Mouse (Mus musculus): ENCODE measurements at regions not wholly inside any gene's neighbourhood (a gene's known extent, or its start where the extent isn't known, plus 50 kb on each side); places are given as distances from the start of the nearest gene placed in this dataset.

GRCm38 (mm10) chr5:126118731-126119130 is 587.2 kb downstream of the Tmem132b start:
- H3K4me3 ChIP-seq (replicated peaks; ENCODE audit: control insufficient read depth, low read depth, low read length): no peak overlapping the region
- TF ChIP-seq CTCF (IDR thresholded peaks at IDR 0.05; ENCODE audit: control insufficient read depth, insufficient read depth, low read length) (no peak), POLR2A (IDR thresholded peaks at IDR 0.05; ENCODE audit: borderline replicate concordance, control insufficient read depth, low read depth, low read length) (no peak)
- 69% methylated on average over 3 of the region's 3 CpGs for WGBS
- no peaks in the 10 kb centered on the region for H3K4me1 ChIP-seq (ENCODE audit: control insufficient read depth, insufficient read depth, low read length)
- H3K27ac ChIP-seq (ENCODE audit: control insufficient read depth, insufficient read depth, low read depth, low read length, poor library complexity): no peak overlapping the region

DNA sequence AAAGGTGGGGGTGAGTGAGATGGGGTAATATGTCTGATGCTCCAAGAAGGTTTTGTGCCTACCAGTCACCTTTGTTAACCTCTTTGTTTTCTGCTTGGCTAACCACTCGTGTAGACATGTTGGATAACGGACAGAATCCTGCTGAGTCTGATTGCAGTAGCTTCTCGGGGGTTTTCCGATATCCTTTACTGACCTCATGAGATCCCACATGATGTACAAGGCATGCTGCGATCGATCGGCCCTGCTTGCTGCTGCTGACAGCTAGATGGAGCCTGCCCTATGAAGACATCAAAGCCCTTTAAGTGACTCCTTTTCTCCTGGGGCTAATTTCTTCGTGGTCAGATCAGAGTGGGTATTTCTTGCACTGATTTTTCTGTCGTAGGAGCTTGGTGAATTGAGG is 591.6 kb downstream of the Tmem132b start:
- TF ChIP-seq CTCF (IDR thresholded peaks at IDR 0.05; ENCODE audit: control insufficient read depth, insufficient read depth, low read length) (no peak), POLR2A (IDR thresholded peaks at IDR 0.05; ENCODE audit: borderline replicate concordance, control insufficient read depth, low read depth, low read length) (no peak)
- WGBS: 78% methylated on average over 9 of the region's 9 CpGs
- Histone ChIP-seq H3K27ac (ENCODE audit: control insufficient read depth, insufficient read depth, low read depth, low read length, poor library complexity) (no peak overlapping the region), H3K4me1 (ENCODE audit: control insufficient read depth, insufficient read depth, low read length) (no peaks in the 10 kb centered on the region), H3K4me3 (replicated peaks; ENCODE audit: control insufficient read depth, low read depth, low read length) (no peak overlapping the region)

- H3K4me1 ChIP-seq (ENCODE audit: control insufficient read depth, insufficient read depth, low read length): no peaks in the 10 kb centered on the region
- TF ChIP-seq POLR2A (IDR thresholded peaks at IDR 0.05; ENCODE audit: borderline replicate concordance, control insufficient read depth, low read depth, low read length) (no peak), CTCF (IDR thresholded peaks at IDR 0.05; ENCODE audit: control insufficient read depth, insufficient read depth, low read length) (no peak)
- 74% methylated on average over 6 of the region's 6 CpGs for WGBS
- no peak overlapping the region for H3K4me3 ChIP-seq (replicated peaks; ENCODE audit: control insufficient read depth, low read depth, low read length)
- H3K27ac ChIP-seq (ENCODE audit: control insufficient read depth, insufficient read depth, low read depth, low read length, poor library complexity): no peak overlapping the region
Measured at GRCm38 (mm10) chr5:126127486-126127885, 595.9 kb downstream of the Tmem132b start.

DNA sequence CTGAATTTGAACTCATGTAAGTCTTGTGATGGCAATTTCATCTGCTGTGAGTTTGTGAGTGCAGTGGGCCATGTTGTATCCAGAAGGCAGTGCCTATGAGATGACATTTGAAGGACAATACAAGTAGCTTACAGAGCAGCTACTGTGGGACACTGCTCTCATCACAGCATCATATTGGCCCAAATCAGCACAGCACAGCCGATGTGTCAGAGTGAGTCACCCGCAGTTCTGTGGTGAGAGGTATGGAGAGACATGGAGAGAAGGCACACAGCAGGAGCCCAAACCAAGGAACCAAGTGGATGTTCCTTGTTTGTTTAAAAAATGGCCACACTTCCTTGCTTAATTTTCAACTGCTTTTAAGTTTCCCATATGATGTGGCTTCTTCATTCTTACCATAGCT is 617.3 kb downstream of the Tmem132b start:
- H3K27ac ChIP-seq (ENCODE audit: control insufficient read depth, insufficient read depth, low read depth, low read length, poor library complexity): no peak overlapping the region
- H3K4me3 ChIP-seq (replicated peaks; ENCODE audit: control insufficient read depth, low read depth, low read length): no peak overlapping the region
- WGBS: 75% methylated on average over 2 of the region's 2 CpGs
- TF ChIP-seq CTCF (IDR thresholded peaks at IDR 0.05; ENCODE audit: control insufficient read depth, insufficient read depth, low read length): no peak
- TF ChIP-seq POLR2A (IDR thresholded peaks at IDR 0.05; ENCODE audit: borderline replicate concordance, control insufficient read depth, low read depth, low read length): no peak
- no peaks in the 10 kb centered on the region for H3K4me1 ChIP-seq (ENCODE audit: control insufficient read depth, insufficient read depth, low read length)

DNA sequence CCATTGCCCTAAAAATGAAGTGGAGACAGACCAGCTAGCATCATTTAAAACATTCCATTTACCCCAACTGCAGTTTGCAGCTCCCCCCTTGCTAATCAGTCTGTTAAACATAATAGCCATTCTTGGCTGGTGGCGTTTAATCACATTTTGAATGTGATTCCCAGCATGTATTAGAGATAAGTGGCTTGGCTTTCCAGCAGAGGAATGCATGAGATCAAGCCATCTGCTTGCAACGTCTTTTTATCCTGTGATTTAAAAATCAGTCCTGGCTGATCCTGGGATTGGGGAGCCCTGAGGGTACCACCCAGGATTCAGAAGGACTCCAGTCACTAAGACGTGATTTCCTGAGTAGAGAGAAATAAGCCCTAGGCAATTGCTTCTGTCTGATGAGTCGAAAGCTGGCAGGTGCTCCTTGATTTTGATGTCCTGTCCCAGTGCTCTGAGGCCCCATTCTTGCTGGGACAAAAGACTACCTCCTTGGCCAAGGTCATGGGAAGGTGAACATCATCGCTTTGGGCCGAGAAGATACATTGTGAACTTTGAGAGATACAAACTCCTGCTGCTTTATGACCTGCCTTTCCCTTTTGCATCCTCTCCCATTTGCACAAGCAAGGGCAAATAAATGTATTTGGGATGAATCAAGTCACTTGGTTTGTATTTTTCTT is 623.8 kb downstream of the Tmem132b start:
- TF ChIP-seq POLR2A (IDR thresholded peaks at IDR 0.05; ENCODE audit: borderline replicate concordance, control insufficient read depth, low read depth, low read length): no peak
- no peak for TF ChIP-seq CTCF (IDR thresholded peaks at IDR 0.05; ENCODE audit: control insufficient read depth, insufficient read depth, low read length)
- no peak overlapping the region for H3K4me3 ChIP-seq (replicated peaks; ENCODE audit: control insufficient read depth, low read depth, low read length)
- no peaks in the 10 kb centered on the region for H3K4me1 ChIP-seq (ENCODE audit: control insufficient read depth, insufficient read depth, low read length)
- no peak overlapping the region for H3K27ac ChIP-seq (ENCODE audit: control insufficient read depth, insufficient read depth, low read depth, low read length, poor library complexity)
- 70% methylated on average over 6 of the region's 6 CpGs for WGBS

DNA sequence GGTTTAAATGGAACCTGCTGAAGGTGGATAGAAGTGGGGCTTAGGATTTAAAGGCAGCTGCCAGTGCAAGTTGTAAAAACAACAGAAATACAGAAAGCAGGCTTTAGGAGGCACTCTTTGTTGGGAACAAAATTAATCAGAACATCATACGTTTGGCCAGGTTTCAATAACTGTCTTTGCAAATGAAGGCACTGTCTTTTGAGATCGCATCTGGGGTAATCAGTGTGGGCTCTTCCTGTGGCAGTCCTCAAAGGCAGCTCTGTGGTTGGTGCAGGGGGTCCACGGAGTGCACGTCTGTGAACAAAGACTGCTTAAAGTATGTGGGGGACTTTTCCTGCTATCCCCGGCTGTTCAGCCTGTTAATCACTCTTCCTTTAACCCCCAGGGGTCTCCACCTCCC is 654.5 kb downstream of the Tmem132b start:
- no peak overlapping the region for H3K27ac ChIP-seq (ENCODE audit: control insufficient read depth, insufficient read depth, low read depth, low read length, poor library complexity)
- no peaks in the 10 kb centered on the region for H3K4me1 ChIP-seq (ENCODE audit: control insufficient read depth, insufficient read depth, low read length)
- 67% methylated on average over 5 of the region's 5 CpGs for WGBS
- H3K4me3 ChIP-seq (replicated peaks; ENCODE audit: control insufficient read depth, low read depth, low read length): no peak overlapping the region
- TF ChIP-seq POLR2A (IDR thresholded peaks at IDR 0.05; ENCODE audit: borderline replicate concordance, control insufficient read depth, low read depth, low read length) (no peak), CTCF (IDR thresholded peaks at IDR 0.05; ENCODE audit: control insufficient read depth, insufficient read depth, low read length) (no peak)

DNA sequence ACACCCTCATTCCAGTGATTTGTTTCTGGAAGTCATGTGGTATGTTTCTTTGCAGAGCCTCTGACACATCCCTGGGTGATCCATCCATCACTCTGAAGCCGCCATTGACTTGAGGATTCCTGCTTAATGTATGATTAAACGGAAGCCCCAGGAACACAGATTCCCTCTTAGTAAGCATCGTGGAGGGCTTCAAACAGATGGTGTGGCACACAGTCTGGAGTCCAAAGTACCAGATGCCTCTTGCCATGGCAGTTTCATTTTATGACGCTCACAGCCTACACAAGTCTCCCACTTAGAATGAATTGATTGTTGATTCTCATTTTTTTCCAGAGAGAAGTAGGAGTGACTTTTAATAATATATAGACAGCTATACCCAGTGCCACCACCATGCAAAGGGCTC is 668.3 kb downstream of the Tmem132b start:
- Histone ChIP-seq H3K4me1 (ENCODE audit: control insufficient read depth, insufficient read depth, low read length) (no peaks in the 10 kb centered on the region), H3K27ac (ENCODE audit: control insufficient read depth, insufficient read depth, low read depth, low read length, poor library complexity) (no peak overlapping the region), H3K4me3 (replicated peaks; ENCODE audit: control insufficient read depth, low read depth, low read length) (no peak overlapping the region)
- 72% methylated on average over 4 of the region's 4 CpGs for WGBS
- TF ChIP-seq CTCF (IDR thresholded peaks at IDR 0.05; ENCODE audit: control insufficient read depth, insufficient read depth, low read length): no peak
- no peak for TF ChIP-seq POLR2A (IDR thresholded peaks at IDR 0.05; ENCODE audit: borderline replicate concordance, control insufficient read depth, low read depth, low read length)

DNA sequence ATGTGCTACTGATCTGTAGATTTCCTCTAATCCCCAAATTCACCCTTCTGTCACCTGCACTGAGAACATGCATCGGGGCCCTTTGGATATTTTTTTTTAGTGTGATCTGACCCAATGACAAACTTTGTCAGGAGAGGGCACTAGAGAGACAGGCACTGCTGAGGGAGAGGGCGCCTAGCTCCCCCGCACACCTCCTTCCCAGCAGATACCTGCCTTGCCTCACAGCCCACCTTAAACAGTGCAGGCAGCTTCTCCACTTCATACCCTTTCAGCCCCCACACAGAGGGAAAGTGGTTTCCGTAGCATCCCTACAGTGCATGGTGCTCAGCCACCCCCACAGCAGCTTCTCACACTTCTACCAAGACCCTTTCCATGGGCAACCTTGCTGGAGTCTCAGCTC is 670.0 kb downstream of the Tmem132b start:
- H3K4me3 ChIP-seq (replicated peaks; ENCODE audit: control insufficient read depth, low read depth, low read length): no peak overlapping the region
- WGBS: 42% methylated on average over 4 of the region's 4 CpGs
- H3K27ac ChIP-seq (ENCODE audit: control insufficient read depth, insufficient read depth, low read depth, low read length, poor library complexity): no peak overlapping the region
- no peak for TF ChIP-seq CTCF (IDR thresholded peaks at IDR 0.05; ENCODE audit: control insufficient read depth, insufficient read depth, low read length)
- TF ChIP-seq POLR2A (IDR thresholded peaks at IDR 0.05; ENCODE audit: borderline replicate concordance, control insufficient read depth, low read depth, low read length): no peak
- H3K4me1 ChIP-seq (ENCODE audit: control insufficient read depth, insufficient read depth, low read length): no peaks in the 10 kb centered on the region

- WGBS: 54% methylated on average over 9 of the region's 9 CpGs
- TF ChIP-seq CTCF (IDR thresholded peaks at IDR 0.05; ENCODE audit: control insufficient read depth, insufficient read depth, low read length) (no peak), POLR2A (IDR thresholded peaks at IDR 0.05; ENCODE audit: borderline replicate concordance, control insufficient read depth, low read depth, low read length) (no peak)
- Histone ChIP-seq H3K27ac (ENCODE audit: control insufficient read depth, insufficient read depth, low read depth, low read length, poor library complexity) (no peak overlapping the region), H3K4me3 (replicated peaks; ENCODE audit: control insufficient read depth, low read depth, low read length) (no peak overlapping the region), H3K4me1 (ENCODE audit: control insufficient read depth, insufficient read depth, low read length) (no peaks in the 10 kb centered on the region)
Measured at GRCm38 (mm10) chr5:126201996-126202395, 670.4 kb downstream of the Tmem132b start.

Measured in bone marrow, adult 2 months (tissue).